Mouse (Mus musculus): ENCODE data around the gene Olfr952.

DNA sequence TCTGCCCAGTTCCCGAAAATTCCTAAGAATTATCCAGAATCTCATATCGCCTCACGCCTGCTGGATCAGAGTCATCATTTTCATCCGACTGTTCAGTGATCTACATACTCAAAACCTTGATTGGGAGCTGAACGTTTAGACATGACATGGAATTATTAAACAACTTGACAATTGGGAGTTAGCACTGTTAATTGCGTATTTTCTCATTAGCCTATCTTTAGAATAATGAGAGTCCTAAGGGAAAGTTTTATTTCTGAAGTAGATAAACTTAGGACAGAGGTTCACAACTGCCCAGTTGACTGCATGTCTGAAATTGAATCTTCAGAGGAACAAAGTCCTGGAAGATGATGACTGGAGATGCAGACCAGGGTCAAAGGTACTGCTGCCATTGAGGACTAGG, 29.5 kb upstream of the Olfr952 start, which contains the start of gene Olfr954:
- no peak for TF ChIP-seq CTCF (IDR thresholded peaks at IDR 0.05 in 2 of 3, conservative IDR thresholded peaks at IDR 0.05 in 1 of 3; ENCODE audit: control insufficient read depth in 1 of 3, insufficient read depth in 1 of 3, low read depth in 2 of 3, low read length in 3 of 3, poor library complexity in 1 of 3, severe bottlenecking in 1 of 3)
- TF ChIP-seq CHD1 (IDR thresholded peaks at IDR 0.05; ENCODE audit: low read depth, low read length): no peak
- TF ChIP-seq EP300 (IDR thresholded peaks at IDR 0.05; ENCODE audit: low read depth in 1 of 2, low read length in 2 of 2): no peak
- TF ChIP-seq USF2 (IDR thresholded peaks at IDR 0.05; ENCODE audit: borderline replicate concordance in 1 of 2, insufficient read depth in 1 of 2, low read depth in 1 of 2, low read length in 2 of 2): no peak
- TF ChIP-seq ZNF384 (IDR thresholded peaks at IDR 0.05; ENCODE audit: low read depth, low read length): no peak
